Mouse (Mus musculus) urinary bladder, postnatal 10 days (tissue): ENCODE results near the gene Mad1l1.

ENCODE experiments used
- DNase-seq: peaks from one replicate; pipeline ENCODE4 v3.0.0; 2022; ENCODE audit warnings: low spot score

Gene Mad1l1

DNA sequence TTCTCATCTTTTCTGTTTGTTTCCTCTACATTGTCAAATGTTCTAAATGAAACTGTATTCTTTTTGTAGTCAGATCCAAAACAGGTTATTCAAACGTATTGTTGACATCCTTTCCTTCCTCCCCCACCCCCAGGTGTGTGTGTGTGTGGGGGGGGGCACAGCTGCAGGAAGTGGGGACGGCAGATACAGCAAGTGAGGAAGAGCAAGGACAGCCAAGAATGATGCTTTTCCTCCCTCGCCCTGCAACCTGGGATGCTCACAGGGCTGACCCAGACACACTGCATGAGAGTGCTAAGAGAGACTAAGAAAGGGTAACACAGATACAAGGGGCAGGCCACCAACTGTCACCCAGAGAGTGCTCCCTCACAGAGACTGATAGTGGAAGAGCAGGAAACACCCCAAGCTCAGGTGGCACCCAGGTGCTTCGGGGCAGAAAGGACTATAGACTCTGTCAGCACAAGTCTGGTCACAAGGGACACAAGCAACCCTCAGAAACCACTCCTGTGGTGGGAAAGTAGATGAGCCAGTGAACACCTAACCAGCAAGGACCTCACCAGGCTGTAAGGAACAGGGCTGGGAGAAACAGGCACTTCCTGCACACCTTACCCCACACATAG is 105.8 kb downstream of the Mad1l1 start:
- no peak for DNase-seq

DNA sequence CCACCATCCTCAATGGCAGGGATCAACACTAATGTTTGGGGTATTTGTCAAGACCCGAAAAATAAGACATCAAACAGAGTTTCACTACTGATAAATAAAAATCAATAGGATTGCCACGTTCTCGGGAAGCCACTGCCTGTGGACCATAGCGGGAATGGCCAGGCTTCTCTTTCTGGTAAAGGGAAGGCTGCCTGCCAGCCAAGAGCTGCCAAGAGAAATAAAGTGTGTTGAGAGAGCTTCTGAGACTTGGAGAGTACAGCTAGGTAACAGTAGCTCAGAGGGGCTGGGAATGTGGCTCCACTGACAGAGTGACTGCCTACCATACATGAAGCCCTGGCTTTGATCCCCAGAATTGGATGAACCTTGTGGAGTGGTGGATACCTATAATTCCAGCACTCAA is 108.4 kb downstream of the Mad1l1 start:
- DNase-seq, result no peak

DNA sequence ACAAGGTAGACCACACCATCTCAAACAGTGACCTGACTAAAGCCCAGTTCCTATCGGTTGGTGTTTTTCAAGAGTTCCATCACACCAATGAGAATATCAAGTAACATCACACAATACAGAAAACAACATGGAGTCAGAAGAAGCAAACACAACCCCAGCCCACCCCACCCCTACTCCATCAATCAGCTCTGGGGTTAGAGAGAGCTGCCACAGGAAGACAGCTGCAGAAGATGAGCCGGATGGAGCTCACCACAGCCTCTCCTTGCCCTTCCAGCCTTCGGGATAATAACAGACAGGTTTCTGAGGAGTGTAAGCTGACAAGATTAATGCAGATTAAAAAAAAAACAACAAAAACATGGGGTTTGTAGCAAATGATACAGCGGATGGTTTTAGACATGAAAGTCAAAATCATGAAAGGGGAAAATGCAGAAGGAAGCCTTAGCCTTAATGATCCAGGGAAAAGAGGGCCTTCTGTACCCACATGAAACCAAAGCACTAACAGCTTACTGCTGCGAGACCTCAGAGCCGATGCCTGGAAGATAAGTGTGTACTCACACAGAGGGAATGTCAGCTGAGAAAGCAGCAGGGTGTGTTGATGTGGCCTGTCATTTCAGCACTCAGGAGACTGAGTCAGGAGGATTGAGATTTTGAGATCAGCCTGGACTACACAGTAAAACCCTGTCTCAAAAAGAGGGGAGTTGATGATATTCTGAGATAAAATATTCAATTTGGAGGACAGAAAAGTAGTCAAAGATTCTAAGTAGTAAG is 110.8 kb downstream of the Mad1l1 start:
- no peak for DNase-seq

DNA sequence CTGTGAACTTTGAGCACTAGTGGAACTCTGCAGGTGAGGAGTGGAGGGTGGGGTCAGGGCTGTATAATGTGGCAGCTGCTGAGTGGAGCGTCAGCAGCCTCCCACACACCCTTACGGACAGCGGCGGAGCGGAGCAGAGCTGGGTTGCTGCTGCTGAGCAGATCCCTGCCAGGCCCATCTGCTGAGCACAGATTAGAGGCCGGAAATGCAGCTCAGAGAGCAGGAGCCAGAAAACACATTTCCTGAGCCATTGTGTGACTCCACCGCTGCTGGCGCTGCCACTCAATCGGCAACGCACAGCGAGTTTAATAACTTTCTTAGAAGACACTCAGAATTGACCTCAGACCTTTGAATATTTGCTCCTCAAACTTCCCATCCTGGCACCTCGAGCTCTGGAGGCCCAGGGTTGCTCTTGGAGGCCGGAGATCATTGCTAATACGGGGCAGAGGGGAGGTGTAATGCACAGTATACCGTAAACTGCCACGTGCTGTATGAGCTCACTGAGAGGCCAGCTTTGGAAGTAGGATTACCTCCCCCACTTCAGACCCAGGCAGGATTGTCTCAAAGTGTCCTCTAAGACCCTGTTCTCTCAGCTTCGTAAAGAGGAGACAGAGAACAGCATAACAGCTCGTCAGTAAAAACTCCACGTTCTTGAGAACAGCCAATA is 112.5 kb downstream of the Mad1l1 start:
- no peak for DNase-seq

DNA sequence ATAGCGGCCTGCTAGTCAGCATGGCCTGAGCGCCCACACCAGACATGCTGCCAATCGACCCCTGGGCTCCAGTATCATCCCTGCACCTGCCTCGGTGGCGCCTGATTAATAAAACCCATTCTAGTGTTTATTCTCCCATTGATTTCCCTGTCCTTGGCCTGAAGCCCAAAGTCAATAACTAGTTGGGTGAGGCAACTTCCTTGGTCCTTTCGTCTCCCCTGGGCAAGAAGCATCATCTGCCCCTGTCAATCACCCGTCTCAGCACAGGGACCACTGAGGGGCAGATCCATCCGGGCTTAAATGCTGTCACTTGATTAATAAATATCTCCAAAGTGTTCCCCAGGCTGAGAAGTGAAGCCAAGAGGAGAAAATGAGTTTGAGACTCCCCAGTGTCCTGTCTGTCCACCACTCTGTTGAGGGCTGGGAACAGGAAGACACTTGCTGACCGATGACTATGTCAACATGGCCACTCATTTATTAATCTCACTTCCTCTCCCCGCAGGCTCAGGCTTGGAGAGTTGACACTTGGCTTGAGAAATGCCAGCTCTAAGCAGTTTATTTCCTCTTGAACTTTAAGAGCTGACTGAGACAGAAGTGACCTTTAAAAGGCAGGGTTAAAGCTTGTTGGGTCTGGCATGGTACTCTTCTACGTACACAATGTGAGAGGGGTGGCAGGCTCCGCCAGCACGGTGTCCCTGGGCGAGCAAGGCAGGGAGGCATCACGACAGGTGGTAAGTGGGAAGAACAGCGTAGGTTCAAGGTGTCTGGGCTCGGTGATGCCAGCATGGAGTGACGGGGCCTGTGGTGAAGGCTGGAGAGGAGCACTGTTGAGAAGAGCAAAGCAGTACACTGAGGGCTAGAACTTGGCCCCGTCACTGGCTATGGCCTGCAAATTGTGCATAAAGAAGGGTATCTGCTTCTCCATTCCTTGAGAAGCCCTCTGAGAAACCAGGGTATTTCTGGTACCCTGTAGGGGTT is 114.3 kb downstream of the Mad1l1 start:
- no peak for DNase-seq

DNA sequence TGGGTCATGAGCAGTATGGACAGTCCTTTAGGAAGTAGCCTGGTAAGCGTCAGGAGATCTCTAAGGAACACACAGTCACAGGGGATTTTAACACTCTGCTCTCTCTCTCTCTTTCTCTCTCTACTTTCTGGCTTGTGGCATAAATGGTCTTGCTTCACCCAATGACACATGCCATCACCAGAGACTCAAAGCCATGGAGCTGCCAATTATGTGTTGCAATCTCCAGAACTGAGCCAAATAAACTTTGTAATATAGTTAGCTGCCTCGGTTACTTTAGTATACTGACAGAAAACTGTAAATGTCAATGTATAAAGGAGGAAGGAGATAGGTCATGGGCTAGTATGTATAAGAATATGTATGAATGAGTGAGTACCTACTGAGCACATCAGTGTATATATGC is 115.4 kb downstream of the Mad1l1 start:
- no peak for DNase-seq

DNA sequence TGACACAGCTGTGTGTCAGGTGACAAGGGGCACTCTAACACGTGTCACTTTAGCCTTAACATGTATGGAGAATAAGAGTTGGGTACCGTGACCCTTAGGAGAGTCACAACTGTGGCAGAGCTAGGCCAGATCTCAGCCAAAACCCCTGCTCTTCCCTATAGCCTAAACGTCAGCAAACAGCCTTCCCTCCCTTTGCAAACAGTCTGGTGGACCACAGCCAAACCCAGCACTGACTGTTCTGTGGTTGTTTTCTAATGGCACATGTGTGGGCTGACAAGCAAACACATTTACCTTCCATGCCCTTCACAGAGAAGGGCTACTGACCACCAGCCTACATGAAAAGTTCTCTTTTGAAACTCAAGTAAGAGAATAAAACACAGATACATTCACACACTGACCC is 116.9 kb downstream of the Mad1l1 start:
- DNase-seq, result no peak

DNA sequence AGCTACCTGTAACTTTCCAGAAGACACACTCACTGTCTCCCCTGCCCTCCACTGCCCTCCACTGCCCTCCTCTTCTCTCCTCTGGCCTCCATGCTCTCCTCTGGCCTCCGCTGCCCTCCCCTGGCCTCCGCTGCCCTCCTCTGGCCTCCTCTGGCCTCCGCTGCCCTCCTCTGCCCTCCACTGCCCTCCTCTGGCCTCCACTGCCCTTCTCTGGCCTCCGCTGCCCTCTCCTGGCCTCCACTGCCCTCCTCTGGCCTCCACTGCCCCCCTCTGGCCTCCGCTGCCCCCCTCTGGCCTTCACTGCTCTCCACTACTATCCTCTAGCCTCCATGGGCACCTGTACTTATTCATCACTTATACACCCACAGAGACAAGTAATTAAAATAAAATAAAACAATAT is 117.3 kb downstream of the Mad1l1 start:
- DNase-seq, result no peak

DNA sequence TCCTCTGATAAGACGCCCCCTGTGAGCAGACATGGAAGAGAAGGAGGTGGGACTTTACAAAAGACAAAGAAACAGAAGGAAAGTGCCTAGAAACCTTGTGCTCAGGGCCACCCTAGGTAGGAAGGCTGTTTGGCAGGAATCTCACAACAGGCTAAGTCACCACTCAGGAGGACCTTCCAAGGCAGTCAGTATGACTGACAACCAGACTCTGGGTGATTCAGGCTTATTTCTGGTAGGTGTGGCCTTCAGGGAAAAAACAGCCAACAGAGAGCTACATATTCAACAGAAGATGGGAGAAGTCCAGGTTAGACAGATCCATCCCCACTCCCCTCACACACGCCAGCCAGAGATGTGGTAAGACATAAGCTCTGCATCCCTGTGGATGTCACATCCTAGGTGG is 118.9 kb downstream of the Mad1l1 start:
- no peak for DNase-seq

DNA sequence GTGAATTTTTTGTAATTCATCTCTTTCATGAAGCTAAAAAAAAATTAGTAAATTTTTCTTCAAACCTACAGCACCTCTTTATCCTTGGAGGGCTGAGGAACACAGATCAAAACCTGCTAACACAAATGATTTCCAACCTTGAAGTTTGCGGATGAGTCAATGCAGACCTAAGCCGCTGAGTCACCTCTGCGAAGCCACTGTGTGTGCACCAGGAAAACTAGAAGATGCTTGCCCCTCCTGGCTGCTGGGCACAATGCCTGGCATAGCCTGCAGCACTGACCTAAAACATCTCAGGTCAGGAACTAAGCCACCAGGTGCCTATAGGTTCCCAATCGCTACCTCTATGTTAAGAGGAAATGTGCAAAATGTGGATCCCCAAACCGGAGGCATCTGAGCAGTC is 119.8 kb downstream of the Mad1l1 start:
- DNase-seq, result no peak

DNA sequence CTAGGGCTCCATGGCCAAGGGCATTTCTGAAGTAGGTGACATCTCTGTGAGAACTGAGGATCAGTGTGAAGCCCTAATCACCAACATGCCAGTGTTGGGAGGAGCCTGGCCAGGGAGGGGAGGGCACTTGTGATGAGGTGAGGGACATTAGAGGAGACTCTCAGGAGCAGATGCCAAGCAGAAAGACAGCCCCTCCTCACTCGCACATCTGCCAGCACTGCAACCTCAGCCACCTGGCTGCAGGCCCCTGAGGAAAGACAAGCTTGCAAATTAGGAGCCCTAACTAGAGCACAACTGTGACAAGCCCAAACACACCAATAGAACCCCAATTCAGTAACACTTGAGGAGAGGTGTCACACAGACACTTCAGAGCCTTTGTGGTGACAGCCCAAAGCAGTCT is 120.2 kb downstream of the Mad1l1 start:
- DNase-seq, result no peak

DNA sequence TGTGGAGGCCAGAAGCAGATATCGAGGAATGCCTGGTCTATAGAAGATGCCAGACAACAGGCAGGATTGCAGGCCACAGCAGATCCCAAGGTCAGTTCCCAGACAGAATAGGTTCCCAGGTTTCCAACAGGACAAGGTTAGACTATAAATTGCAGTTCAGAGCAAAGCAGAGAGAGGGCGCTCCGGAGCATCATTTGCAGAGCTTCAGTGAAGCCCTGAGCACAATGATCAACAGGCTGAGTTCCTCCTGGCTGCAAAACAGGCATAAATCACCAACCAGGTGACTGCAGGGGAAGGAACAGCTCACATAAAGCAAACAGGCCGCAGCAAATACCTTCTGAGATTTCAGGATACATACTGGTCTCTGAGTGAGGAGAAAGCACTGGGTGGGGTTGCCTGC is 123.6 kb downstream of the Mad1l1 start:
- DNase-seq, result peak; percentile 47

DNA sequence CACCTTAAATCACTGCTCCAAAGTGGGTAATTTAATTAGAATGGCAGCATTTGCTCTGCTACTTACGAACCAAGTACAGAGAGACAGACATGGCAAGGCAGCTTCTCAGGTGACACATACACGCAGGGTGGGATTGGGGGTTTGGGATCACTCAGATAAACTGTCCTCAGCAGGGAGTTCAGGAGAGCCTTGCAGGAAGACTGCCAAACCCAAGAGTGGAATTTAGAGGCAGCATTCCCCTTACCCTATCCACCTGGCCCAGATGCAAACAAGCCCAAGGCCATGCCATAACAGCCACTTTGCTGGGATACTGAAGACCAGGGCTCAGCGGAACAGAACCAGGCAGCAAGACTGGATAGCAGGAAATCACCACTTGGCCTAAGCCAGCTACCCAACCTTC is 124.9 kb downstream of the Mad1l1 start:
- DNase-seq, result no peak

DNA sequence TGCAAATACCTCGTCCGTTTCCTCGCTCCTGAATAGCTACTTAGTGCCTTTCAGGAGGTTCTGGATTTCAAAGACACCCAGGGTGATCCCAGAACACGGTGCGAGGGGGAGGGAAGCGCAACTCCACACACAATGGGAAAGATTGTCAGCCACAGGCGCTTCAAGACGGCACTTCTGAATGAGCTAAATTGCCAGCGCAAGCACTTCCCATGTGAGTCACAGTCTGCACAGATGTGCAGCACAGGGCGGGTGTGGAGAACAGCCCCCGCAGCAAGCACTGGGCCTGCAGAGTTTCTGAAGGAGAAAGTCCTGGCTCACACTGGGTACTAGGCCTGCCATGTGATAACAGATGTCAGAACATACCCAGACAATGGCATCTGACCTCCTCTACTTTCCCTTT is 127.2 kb downstream of the Mad1l1 start:
- DNase-seq, result no peak

DNA sequence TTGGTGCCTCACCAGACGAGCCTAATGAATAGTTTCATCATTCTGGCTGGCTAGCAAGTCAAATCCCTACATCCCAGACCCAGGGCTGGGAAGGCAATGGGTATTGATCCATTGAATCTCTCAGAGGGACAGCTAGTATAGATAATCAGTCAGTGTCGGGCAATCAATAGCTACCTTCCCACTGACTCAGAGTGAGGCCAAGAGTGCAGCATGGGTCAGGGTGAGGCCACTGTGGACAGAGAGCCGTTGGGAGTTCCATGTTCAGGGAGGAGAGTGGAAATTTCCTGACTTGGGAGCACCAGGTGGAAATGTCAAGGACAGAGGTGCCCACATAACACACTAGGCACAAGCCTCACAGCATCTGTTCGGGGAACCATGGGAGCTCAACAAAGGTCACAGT is 129.8 kb downstream of the Mad1l1 start:
- no peak for DNase-seq

DNA sequence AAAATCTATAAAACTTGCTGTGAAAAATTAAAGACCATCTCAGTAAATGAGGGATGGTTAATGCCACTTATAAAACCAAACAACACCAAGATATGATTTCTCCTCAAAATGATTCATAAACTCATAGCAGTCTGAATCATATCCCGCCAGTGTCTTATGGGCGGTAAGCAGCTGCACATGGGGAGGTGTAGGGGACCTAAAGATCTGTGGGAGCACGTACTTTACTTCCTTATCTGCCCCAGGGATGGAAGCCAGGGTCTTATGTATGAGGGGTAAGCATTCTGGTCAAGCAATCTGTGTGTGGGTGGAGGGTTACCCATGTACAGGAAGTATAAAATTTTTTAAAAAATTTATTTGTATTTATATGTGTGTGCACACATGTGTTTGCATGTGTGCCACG is 135.0 kb downstream of the Mad1l1 start:
- DNase-seq, result no peak

DNA sequence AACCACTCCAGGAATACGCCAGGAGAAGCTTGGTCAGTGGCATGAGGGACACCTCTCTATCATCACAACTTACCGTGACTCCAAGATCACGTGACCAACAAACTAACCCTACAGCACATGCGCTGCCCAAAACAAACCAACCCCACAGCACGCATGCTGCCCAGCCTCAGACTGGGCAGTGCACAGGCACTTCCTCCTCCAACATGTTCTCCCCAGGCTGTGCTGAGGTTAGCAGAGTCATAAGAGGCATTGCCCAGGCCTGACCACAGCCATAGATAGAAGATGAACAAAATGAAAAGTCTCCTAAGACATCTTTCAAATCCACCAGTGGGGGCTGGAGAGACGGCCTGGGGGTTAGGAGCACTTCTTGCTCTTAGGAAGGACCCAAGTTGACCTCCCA is 135.6 kb downstream of the Mad1l1 start:
- DNase-seq, result no peak

DNA sequence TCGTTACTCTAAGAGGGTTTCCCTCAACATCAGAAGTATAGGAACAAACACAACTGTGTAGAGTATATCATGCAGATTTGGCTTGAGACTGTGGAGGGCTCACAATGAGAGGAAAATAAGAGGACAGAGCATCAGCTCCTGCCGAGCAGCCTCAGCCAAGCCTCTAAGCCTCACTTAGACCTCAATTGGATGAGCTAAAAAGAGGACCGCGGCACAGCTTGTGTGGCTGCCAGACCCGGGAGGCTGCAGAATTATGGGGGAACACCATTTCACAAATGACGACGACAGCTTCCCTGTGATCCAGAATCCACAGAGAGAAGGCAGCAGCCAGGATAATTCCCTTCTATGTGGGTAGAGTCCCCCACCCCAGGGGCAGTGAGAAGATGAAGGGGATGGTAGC is 138.0 kb downstream of the Mad1l1 start:
- no peak for DNase-seq

DNA sequence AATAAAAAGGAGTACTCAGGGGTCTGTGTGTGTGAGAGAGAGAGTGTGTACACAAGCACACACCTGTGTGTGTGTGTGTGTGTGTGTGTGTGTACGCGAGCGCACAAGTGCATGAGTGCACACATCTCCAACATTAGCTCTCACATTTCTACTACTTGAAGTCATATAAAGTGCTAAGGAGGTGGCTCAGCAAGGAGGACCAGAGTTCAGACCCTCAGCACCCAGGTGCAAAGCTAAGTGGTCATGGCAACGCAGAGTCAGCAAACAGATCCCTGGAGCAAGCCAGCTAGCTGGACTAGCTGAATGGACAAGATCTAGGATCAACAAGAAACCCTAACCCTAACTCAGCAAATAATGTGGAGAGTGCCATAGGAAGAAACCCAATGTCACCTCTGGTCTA is 139.0 kb downstream of the Mad1l1 start:
- DNase-seq, result no peak

DNA sequence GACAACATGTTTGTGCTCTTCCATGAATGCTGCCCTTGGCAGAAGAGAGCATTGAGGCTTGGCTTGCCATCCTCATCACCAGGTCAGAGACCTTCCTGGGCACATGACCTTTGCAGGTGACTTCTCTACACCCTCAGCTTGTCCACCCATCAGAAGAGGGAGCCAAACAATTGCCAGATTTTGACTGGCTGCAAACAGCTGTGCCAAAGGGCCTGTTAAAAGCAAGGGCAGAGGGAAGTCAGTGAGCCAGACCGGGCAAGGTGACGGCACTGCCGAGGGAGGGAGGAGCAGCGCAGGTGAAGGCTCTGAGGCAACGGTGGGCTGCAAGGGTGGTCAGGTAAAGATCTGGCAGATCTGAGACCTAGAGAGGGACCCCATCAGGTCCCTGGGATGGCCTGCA is 141.3 kb downstream of the Mad1l1 start:
- DNase-seq, result no peak

DNA sequence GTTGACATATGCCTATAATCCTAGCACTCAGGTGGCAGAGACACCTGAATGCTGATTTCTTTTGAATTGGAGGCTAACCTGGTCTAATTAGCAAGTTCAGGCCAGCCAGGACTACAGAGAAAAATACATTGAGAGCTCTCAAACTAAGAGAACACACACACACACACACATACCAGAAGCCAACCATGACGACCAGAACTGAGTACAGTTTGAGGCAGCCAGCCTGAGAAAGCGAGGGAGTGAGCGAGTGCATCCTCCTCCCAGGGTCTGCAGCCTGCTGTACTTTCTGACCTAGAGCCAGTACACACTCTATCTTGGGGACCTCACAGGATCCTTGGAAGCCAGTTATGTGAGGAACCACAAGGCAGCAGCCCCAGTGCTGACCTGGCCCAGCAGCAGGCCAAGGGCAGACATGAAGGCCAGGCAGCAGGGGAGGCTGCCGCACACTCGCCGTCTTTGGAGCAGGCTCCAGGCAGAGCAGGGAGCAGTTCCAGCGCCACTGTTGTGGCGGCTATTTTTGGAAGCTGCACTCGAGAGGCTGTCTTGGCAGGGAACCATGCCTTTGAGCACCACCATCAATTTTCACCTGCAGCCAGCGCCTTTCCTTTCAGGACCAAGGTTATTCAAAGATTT is 143.2 kb downstream of the Mad1l1 start:
- no peak for DNase-seq

DNA sequence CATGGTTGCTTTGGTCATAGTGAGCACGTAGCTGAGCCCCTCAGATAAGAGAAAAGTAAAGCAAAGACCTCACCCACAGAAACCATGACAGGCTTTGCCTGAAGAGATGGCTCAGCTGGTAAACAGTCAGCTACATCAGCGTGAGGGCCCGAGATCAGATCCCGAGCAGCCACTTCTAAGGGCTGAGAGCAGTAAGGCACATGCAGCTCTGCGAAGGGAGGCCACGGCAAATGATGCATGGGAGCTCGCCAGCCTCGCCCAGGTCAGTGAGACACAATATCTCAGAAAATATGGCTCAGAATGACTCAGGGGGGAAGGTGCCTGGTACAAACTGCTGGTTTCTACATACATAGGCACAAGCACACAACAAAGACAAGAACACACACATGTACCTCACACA is 143.8 kb downstream of the Mad1l1 start:
- no peak for DNase-seq
